Mouse (Mus musculus) adrenal gland, postnatal 14 days (tissue): Measurements from ENCODE around the gene Zfp692. TPM values are rescaled to one million over a fixed set of nuclear protein-coding genes. Genes with fewer than 3 reads are reported as not detected.

Experiments used
- DNase-seq: peaks from one replicate; pipeline ENCODE4 v3.0.0; 2021; ENCODE audit warnings: mixed read lengths
- total RNA-seq: library from RNA; stranded (reverse); gene quantifications from 2 replicates; pipeline ENCODE4 v1.2.3, GENCODE M21; 2021

Gene Zfp692
- total RNA-seq, 1 experiment from 2014 or later, result 9.3 TPM

DNA sequence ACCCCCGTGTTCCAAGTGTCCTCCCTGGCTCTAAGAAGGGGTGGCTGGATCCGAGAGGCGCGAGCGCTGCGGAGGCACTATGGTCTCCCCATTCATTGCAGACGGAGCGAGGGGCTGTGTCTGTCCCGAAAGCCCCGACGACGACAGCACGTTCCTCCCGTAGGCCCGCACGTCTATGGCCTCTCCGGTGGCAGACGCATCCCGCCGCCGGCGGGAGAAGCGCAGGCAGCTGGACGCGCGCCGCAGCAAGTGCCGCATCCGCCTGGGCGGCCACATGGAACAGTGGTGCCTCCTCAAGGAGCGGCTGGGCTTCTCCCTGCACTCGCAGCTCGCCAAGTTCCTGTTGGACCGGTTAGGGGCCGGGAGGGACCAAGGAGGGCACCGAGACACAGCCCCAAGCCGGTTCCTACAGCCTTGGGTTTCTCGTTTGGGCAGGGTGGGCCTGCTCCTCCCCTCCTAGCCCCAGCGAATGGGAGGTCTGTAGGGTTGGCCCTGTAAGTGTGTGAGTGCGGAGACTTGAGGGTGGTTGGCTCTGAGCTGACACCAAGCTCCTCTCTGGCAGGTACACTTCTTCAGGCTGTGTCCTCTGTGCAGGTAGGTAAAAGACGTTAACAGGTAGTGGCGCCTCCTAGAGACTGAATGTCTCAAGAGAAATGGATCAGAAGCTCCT is 677 bp downstream of the Zfp692 start:
- peak; percentile 62 for DNase-seq

DNA sequence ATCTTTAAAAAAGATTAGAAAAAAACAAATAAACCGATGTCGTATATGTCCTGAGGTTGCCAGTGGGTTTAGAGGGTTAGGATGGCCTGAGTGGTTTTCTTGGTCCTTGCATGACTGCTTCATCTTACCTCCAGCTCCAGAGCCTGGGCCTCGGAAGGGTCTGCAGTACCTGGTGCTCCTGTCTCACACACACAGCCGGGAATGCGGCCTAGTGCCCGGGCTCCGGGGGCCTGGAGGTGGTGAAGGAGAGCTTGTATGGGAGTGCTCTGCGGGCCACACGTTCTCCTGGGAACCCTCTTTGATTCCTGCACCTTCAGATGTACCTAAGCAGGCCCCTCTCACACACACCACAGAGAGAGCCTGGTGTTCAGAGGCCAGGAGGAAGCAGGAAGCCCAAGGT is 1.8 kb downstream of the Zfp692 start:
- no peak for DNase-seq

DNA sequence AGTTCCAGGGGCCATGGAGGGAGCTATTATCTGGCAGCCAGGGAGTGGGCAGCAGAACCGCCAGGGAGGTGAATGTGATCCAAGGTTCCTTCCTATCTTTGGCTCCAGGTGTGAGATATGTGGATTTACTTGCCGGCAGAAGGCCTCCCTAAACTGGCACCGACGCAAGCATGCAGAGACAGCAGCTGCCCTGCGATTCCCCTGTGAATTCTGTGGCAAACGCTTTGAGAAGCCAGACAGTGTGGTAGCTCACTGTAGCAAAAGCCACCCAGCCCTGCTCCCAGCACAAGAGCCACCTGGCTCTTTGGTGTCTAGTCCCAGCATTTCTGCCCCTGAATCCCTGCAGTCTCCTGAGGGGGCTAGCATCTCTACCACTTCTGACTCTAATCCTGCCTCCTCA is 7.2 kb downstream of the Zfp692 start:
- peak; percentile 23 for DNase-seq

DNA sequence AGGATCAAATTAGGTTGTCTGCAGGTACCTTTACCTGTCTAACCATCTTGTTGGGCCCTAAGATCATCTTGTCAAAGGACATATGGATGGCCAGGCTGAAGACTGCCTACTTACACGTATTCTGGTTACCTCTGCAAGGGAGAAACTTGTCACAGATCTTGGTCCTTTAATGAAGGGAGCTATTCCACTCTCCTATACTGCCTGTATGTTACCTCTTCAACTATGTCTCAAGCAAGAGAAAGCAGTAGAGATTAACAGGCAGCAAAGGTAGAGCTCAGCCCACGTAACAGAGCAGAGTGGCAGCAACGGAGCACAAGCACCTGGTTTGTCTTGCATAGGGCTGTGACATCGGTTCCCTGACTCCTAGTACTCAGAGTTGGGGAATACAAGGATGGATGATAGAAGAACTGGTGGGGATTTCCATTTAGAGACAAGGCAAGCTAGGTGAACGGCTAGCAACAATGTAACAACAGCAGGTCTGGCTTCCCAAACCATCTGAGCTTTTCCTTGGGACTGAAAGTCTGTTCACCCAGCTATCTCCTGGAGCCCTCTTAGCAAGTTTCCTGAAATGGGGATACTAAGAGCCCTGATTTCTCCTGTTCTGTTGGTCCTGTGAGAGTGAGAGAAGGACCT is 8.8 kb downstream of the Zfp692 start:
- DNase-seq, result no peak

DNA sequence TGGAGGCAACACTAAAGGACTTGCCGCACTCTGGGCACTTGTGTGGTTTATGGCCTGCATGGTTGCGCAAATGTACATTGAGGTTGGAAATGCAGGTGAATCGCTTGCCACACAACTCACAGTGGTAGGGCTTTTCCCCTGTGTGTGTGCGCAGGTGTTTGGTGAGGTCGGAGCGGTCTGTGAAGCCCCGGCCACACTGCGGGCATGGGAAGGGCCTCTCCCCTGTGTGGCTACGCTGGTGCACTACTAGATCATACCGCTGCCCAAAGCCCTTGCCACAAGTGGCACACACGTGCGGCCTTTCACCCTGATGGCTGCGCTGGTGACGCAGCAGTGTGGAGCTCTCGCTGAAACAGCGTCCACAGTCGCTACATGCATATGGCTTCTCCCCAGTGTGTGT is 9.5 kb downstream of the Zfp692 start:
- no peak for DNase-seq

DNA sequence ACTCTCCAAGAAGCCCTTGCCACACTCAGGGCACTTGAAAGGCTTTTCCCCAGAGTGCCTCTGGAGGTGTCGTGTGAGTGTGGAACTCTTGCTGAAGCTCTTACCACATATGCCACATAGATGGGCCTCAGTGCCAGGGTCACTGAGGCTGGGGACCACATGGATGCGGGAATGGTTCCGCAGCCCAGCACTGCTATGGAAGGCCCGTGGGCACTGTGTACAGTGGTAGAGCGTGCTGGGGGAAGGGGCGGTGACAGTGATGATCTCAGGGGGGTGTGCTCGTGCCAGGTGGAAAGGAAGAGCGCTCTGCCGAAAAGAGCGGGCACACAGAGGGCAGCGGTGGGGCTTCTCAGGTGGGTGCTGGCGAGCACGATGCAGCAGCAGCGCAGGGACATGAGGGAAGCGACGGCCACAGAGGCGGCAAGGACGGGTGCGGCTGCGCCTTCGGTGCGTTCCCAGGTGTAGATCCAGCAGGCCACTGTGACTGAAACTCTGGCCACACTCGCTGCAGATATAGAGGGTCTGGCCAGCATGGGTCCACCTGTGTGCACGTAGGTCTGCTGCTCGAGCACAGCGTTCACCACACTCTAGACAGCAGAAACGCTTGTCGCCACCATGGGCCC is 10.0 kb downstream of the Zfp692 start:
- no peak for DNase-seq

DNA sequence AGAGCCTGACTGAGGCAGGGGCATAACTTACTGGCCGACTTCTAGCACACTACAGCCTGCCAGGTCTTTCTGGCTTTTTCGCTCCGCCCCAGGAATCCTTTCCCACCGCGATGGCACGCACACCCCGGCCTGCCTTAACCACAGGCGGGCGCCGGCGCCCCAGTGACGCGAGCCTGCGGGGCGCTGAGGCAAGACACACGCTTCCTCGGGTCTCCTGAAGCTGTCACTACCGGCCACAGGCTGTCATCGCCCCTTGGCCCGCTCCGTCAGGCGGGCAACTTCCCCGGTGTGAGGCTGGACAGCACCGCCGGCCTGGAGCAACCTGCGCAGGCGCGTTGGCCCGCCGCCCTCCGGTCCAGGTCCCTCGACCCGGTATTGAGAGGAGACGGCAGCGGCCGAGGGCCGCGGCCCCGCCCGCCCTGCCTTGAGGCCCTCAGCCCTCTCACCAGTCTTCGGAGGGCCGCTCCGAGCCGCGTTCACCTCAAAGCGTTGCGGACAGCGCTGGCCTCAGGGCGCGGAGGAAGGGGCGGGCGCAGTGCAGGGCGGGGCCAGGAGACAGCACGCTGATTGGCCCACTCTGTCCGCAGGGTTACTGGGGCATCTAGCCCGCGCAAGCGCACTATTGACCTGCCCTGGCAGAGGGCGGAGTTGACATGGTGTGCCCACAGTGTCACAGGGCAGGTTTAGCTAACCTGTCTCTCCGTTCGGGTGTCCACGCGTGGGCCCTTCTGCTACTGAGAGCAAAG is 16.1 kb downstream of the Zfp692 start:
- DNase-seq, result peak; percentile 99

DNA sequence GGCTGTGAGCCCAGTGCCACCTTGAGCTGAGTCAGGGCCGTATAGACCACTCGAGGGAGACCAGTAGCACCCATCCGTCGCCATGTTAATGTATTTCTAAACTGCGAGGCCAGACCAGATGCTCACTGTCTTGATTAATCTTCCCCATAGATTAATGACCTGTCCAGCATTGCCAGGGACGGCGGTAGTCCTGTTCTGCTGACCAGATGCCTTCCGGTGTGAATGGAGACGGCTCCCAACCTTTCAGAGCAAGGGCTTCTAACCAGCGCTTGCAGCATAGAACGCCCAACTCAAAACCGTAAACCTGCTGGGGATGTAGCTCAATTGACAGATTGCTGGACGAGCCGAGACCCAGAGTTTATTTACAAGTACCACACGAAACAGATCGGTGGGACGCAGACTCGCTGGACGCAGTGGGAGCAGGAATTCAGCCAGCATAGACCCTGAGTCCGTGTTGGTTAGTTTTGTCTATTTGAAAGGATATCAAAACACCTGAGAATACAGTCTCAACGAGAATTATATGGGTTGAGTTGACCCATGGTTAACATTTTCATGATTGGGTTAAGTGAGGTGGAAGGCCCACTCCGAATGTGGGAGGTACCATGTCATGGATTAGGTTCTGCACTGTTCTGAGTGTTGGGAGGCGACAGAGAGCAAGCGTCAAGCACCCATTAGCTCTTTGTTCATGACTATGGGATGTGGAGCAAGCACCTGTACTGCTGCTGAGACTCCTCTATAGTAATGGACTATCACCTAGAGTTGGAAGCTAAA is 16.9 kb downstream of the Zfp692 start:
- DNase-seq, result no peak

DNA sequence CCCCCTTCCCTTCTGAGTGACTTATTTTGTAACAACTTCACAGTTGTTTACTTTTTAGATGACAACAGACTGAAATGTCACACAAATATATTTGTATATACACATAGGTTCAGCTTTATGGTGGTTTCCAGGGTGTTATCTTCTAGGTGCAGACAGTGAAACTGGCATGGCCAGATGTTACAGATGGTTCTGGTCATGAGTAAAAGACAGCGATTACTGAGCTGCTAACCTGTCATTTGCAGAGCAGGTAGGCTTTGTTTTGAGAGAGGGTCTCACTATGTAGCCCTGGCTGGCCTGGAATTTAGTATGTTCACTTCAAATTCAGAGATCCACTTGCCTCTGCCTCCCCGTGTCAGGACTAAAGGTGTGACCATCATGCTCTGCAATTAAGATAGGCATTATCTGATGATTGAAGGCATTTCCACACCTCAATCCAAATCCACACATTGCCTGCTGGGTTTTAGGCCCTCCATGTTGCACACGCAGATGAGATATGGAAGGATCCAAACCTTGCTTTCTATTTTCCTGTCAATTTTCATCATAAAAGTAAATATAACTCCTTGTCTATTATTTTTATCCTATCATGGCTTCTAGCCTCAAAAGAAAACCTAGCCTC is 17.9 kb downstream of the Zfp692 start:
- no peak for DNase-seq

DNA sequence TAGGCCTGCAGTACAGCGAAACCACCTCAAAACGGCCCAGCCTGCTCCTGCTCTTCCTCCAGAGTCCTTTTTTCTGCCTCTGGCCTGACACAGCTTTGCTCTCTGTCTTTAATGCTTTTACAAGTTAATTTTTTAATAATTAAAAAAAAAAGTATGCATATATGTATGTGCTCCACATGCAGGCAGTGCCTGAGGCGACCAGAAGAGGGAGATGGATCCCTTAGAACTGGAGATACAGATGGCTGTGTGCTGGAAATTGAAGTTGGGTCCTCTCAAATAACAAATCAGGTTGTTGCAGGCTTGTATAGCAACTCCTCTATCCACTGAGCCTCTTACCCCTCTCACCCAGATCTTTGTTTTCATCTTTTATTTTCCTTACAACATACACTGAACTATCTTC is 19.9 kb downstream of the Zfp692 start:
- DNase-seq, result no peak

DNA sequence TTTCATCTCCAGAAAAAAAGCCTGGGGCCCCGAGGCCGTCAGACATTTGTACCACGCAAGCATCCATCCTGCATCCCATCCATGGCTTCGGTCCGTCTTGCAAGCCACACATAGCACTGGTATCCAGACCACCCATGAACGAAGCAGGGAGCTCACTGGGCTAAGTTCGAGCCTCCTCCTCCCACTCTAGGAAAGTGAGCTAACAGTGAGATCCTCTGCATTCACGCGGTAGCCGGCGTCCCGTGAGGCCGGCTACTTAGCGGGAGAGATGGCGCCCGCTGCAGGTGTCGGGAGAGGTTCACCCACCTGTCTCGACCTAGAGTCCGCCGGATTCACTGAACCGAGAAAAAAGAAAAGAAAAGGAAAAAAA is 23.0 kb downstream of the Zfp692 start:
- DNase-seq, result no peak

DNA sequence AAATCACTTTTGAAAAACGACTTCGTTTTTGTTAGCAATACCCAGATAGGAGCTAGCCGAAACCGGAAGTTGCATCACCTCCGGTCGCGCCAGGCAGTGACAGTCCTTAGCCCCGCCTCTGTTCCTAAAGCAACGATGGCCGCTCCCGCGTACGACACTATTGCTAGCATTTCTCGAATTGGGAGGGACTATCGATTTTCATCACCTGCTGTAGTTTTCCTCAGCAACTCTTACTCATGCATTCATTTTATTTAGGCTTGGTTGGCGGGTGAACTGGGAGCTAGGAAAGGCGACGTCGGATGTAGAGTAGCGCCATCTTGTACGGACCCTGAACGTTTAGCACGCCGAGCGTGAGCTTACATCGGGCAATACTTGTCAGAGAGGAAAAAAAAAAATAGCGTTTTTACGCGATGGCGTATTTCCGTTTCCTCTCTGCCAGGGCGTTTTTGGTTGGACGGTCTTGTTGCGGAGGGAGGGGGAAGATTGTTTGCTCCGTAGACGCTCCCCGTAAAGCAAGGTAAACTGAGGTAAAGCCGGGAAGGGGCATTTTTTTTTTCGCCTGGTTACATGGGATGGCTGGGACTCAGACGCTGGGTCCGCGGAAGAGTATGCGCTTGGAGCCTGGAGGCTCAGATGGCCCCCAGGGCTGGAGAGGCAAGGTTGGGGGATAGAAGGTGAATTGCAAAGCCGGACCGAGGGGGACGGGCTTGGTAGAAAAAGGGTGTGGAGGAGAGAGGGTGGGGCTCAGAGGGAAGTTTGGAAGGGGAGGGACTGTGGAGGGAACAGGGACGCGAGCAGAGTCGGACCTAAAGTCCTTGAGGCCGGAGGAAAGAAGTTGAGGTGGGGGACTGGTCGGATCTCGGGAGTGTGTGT is 23.6 kb downstream of the Zfp692 start, which contains the start of the genes Zfp672 and Sh3bp5l:
Zfp672 (minus strand) TSS at position 64 of the 873 bp plus-strand sequence.
Sh3bp5l (plus strand) TSS at position 449 of the 873 bp plus-strand sequence.
- peak; percentile 92 for DNase-seq

DNA sequence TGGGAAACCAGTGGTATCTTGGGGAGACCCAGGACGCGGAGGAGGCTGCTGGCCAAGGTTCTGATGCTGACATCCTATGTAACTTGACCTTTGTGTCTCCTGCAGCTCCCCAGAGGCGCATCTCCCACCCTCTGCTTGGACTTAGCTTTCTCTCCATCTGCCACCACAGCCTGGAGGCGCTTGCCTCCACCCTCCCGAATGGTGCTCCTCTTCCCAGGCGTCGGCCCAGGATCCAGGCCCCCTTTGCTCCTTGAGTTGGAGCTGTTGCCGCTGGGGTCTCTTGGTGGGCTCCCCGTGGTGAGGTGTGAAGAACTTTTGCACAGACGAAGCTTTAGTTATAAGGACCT is 24.3 kb downstream of the Zfp692 start:
- no peak for DNase-seq

DNA sequence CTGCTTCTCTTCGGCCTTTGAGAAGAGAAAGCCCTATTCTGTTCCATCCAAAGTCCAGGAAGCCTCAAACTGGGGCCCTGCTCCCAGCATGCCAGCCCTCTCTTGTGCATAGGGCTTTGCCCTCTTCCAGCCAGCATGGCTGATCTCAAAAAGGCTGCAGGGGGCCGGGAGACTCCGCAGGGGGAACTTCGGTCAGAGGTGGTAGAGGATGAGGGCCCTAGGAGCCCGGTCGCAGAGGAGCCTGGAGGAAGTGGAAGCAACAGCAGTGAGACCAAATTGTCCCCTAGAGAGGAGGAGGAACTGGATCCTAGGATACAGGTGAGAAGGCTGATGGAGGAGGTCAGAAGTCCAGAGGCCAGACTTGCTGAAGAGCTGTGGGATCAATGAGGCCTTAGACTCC is 24.7 kb downstream of the Zfp692 start:
- DNase-seq, result no peak

DNA sequence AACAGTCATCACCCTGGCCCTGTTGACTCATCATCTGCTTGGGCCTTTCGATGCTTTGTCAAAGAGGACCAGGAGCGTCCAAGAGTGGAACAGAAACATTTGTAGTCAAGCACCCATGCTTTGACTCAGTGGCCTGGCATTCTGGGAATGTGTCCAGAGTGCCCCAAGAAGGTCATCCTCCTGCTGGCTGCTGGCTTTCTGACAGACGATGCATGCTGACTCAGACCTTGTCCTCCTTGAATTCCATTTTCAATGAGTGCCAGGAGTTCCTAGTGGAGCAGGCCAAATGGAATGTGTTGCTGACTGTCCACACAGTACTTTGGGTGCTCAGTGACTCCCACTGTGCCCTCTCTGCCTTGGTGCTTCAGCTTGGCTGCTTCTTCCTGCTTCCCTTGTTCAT is 27.9 kb downstream of the Zfp692 start:
- peak; percentile 89 for DNase-seq

DNA sequence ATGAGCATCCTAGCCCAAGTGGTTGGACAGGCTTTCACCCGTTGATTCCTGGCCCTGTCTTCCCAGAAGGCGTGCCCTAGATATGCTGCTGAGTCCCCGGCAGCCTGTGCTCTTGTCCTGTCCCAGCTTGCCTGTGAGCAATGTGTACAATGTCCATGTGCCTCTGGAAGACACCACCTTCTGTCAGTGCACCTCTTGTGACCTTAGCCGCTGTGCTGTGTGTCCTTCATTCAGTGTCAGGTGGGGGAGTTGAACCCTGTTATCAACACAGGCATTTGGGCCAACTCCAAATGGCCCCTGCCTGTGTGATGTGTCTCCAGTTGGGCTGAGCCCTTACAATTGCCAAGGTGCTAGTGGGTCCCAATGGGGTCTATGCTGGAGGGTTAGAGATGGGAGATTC is 39.9 kb downstream of the Zfp692 start:
- no peak for DNase-seq

DNA sequence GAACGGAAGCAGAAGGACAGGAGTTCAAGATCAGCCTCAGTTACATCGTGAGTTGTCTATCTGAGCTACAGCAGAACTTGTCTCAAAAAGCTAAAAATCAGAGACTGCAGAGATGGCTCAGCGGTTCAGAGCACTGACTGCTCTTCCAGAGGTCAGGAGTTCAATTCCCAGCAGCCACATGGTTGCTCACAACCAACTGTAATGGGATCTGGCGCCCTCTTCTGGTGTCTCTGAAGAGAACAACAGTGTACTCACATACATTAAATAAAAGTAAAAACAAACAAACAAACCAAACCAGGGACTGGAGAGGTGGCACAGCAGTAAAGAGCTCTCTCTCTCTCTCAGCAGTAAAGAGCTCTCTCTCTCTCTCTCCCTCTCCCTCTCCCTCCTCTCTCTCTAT is 43.8 kb downstream of the Zfp692 start:
- DNase-seq, result no peak

DNA sequence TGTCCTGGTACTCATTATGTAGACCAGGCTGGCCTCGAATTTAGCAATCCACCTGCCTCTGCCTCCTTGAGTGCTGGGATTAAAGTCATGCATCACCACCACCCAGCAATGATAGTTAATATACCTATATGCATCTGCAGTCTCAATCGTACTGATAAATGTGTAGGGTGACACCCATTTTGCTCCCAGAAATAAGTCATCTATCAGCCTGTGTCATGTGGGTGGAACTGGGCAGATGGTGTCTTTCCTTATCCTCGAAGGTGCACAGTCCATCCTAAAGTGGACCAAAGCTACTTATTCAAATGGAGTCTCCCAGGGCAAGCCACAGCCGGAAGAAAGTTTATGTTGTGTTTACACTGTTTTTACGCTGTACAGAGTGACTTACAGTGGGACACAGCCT is 44.3 kb downstream of the Zfp692 start:
- DNase-seq, result no peak

DNA sequence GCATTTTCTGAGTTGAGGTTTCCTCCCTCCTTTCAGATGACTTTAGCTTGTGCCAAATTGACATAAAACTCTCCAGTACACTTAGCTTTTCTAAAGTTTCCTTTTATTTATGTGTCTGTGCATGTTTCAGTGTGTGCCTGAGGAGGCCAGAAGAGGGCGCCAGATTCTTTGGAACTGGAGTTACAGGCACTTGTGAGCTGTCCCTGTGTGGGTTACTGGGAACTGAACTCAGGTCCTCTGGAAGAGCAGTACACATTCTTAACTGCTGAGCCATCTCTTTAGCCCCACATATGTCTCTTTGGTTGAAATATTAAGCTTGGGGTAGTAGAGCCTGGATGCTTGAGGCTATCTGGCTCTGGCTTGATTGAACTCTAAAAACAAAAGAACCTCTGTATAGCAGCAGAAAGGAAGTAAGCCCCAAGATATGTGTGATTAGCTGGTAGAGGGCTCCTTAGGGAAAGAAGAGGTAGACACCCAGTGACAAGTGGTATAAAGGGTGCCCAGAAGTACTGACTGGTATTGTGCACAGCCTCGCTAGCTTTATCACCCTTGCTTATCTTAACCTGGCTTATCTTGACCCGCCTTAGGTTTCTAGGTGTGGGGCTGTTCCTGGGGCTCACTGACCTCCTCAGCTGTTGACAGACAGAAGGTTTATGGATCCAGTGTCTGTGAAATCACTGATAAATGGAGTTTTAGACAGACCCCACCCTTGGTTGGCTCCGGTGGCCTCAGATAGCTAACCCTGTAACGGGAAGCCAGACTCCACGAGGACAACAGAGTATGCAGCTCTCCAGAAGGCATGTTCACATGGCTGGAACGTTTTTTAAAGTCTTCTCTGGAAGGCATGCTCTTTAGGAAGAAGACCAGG is 46.0 kb downstream of the Zfp692 start:
- DNase-seq, result no peak

DNA sequence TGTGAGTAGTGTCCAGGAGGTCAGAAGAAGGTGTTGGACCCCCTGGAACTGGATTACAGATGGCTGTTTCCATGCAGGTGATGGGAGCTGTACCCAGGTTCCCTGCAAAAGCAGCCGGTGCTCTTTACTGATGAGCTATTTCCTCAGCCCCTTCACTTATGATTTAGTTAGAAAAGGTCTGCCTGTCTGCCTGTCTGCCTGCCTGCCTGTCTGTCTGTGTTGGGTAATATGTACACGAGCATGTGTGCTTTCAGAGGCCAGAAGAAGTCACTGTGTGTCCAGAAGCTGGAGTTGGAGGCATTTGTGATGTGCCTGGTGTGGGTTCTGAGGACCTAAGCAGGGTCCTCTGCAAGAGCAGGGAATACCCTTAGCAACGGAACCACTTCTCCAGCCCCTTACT is 46.8 kb downstream of the Zfp692 start:
- no peak for DNase-seq
